Mouse (Mus musculus) C2C12 (cell line): ENCODE measurements at regions not wholly inside any gene's neighbourhood (a gene's known extent, or its start where the extent isn't known, plus 50 kb on each side); places are given as distances from the start of the nearest gene placed in this dataset.

ENCODE experiments used
- H3K27me3 ChIP-seq: one replicate; pipeline ENCODE4 v1.6.1; 2011; ENCODE audit not compliant: control insufficient read depth, insufficient read depth, insufficient read length
- H3K36me3 ChIP-seq: one replicate; pipeline ENCODE4 v1.6.1; 2011; ENCODE audit not compliant: control insufficient read depth, insufficient read depth
- H3K4me3 ChIP-seq: one replicate; pipeline ENCODE4 v1.5.1; 2011; ENCODE audit warnings: mild to moderate bottlenecking, control low read depth; ENCODE audit not compliant: poor library complexity, insufficient read depth, severe bottlenecking
- H3K79me2 ChIP-seq: one replicate; pipeline ENCODE4 v1.6.1; 2011; ENCODE audit not compliant: control insufficient read depth, insufficient read depth
- H3K79me3 ChIP-seq: one replicate; pipeline ENCODE4 v1.6.1; 2011; ENCODE audit warnings: low read depth, control low read depth
- H3ac ChIP-seq: one replicate; pipeline ENCODE3; 2011; ENCODE audit warnings: low read depth; ENCODE audit not compliant: control insufficient read depth, insufficient read length
- CEBPB ChIP-seq: IDR thresholded peaks from one replicate; pipeline ENCODE4 v1.6.1; 2011; ENCODE audit warnings: low read depth, mild to moderate bottlenecking, control low read depth, moderate library complexity
- CTCF ChIP-seq: IDR thresholded peaks from one replicate; pipeline ENCODE4 v1.5.1; 2011; ENCODE audit not compliant: control insufficient read depth, insufficient read depth, insufficient read length
- FOSL1 ChIP-seq: IDR thresholded peaks from one replicate; pipeline ENCODE4 v1.8.0; 2011; ENCODE audit warnings: mild to moderate bottlenecking, low read length; ENCODE audit not compliant: poor library complexity, insufficient read depth, severe bottlenecking
- MAX ChIP-seq: IDR thresholded peaks from one replicate; pipeline ENCODE4 v1.6.1; 2011; ENCODE audit warnings: mild to moderate bottlenecking, control low read depth
- MYOD1 ChIP-seq: IDR thresholded peaks from one replicate; pipeline ENCODE4 v1.6.1; 2011; ENCODE audit warnings: low read depth; ENCODE audit not compliant: control insufficient read depth, insufficient read length
- MYOG ChIP-seq: IDR thresholded peaks from one replicate; pipeline ENCODE4 v1.6.1; 2011; ENCODE audit not compliant: control insufficient read depth, insufficient read length; ENCODE audit errors: extremely low read depth
- USF1 ChIP-seq: IDR thresholded peaks from one replicate; pipeline ENCODE4 v1.6.1; 2011; ENCODE audit warnings: low read depth, mild to moderate bottlenecking, control low read depth, moderate library complexity

DNA sequence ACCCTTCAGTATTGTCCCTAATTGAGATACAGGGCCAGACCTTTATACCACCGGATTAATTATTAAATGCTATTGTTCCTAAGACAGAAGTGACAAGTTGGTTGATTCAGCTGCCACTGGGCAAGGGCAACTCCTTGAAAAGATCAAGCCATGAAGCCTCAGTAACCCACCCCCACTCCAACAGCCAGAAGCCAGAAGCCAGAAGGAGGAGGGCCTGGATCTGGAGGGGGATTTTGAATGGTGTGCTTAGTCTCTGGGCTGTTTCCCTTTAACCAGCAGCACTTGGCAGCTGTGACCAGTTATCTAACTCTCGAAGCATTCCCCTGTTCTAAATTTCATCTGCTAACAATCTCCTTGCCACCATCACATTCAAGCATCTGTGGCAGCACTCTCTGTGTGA is 129.1 kb upstream of the Smarca2 start:
- no peak for TF ChIP-seq MYOG
- no peak for TF ChIP-seq FOSL1
- TF ChIP-seq USF1, result no peak
- TF ChIP-seq CTCF, result no peak
- TF ChIP-seq CEBPB, result no peak
- TF ChIP-seq MAX, result no peak
- TF ChIP-seq MYOD1, result no peak
- no peaks in the 10 kb centered on the region for H3K79me3 ChIP-seq
- H3ac ChIP-seq, result no peak overlapping the region
- H3K79me2 ChIP-seq, result no peaks in the 10 kb centered on the region
- no peak overlapping the region for H3K4me3 ChIP-seq
- H3K27me3 ChIP-seq, result no peaks in the 10 kb centered on the region
- no peaks in the 10 kb centered on the region for H3K36me3 ChIP-seq

DNA sequence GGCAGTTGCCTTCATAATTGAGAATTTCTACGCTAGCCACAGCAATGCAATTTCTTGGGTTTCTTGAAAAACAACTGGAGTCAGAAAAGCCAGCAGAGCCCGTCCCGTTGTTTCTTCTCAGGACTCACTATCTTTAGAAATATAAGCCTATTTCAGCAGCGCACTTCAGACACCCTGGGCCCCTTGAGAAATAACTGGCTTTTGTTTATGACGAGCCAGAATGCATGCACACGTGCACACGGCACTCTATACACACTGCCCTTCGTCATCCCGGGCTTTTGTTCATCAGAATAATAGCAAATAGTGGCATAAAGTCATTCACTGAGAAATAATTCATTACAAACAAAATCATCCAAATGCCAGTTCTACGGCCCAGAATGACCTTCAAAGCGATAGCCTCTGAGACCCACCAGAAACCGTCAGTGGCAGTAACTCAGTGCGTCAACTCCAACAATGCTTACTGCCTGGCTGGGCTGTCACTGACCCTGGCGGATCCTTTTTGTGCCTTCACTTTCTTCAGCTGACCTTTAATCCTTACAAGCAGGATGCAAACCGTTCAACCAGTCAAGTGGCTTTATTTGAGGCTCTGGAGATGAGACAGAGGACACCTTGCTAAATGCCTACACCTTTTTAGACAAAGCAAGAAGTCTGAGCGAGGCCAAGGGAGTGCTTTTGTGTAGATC is 126.7 kb upstream of the Smarca2 start:
- Histone ChIP-seq H3K4me3 (no peak overlapping the region), H3K27me3 (no peaks in the 10 kb centered on the region)

DNA sequence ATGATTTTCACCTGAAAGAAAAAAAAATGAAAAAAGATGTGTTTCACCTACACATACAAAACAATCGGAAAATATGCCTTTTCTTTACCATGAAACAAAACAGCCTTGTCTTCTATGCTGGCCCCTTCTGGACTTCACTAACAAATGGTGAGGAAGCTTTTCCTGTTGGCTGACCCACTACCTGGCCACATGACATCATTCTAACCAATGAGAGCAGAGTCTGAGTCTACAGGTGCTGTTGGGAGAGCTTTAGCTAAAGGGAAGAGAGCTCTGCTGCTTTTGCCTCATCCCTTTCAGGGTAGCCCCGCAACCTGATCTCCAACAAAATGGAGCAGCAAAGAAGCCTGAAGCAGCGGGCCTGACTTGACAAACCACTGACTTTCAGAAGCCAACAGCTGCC is 120.5 kb upstream of the Smarca2 start:
- Histone ChIP-seq H3ac (no peak overlapping the region), H3K27me3 (no peaks in the 10 kb centered on the region), H3K79me2 (no peaks in the 10 kb centered on the region), H3K79me3 (no peaks in the 10 kb centered on the region), H3K4me3 (no peak overlapping the region), H3K36me3 (no peaks in the 10 kb centered on the region)
- no peak for TF ChIP-seq MAX
- no peak for TF ChIP-seq USF1
- no peak for TF ChIP-seq MYOD1
- no peak for TF ChIP-seq CTCF
- TF ChIP-seq MYOG, result no peak
- TF ChIP-seq FOSL1, result no peak
- no peak for TF ChIP-seq CEBPB

More for the DNA sequence above, 126.7 kb upstream of the Smarca2 start:
- Histone ChIP-seq H3K79me2 (no peaks in the 10 kb centered on the region), H3K79me3 (no peaks in the 10 kb centered on the region), H3ac (no peak overlapping the region), H3K36me3 (no peaks in the 10 kb centered on the region)
- no peak for TF ChIP-seq CTCF
- no peak for TF ChIP-seq FOSL1
- no peak for TF ChIP-seq MYOG
- TF ChIP-seq MAX, result no peak
- TF ChIP-seq CEBPB, result no peak
- TF ChIP-seq USF1, result no peak
- TF ChIP-seq MYOD1, result no peak

GRCm38 (mm10) chr19:26492806-26493205 is 112.0 kb upstream of the Smarca2 start:
- no peaks in the 10 kb centered on the region for H3K36me3 ChIP-seq
- H3K79me3 ChIP-seq, result no peaks in the 10 kb centered on the region
- H3ac ChIP-seq, result no peak overlapping the region
- no peaks in the 10 kb centered on the region for H3K27me3 ChIP-seq
- H3K4me3 ChIP-seq, result no peak overlapping the region
- no peaks in the 10 kb centered on the region for H3K79me2 ChIP-seq
- TF ChIP-seq MYOG (no peak), CTCF (no peak), MYOD1 (no peak), MAX (no peak), USF1 (no peak), CEBPB (no peak), FOSL1 (no peak)

GRCm38 (mm10) chr19:26501064-26501463 is 103.8 kb upstream of the Smarca2 start:
- Histone ChIP-seq H3ac (no peak overlapping the region), H3K79me2 (no peaks in the 10 kb centered on the region), H3K4me3 (no peak overlapping the region), H3K36me3 (no peaks in the 10 kb centered on the region), H3K27me3 (no peaks in the 10 kb centered on the region), H3K79me3 (no peaks in the 10 kb centered on the region)
- TF ChIP-seq CEBPB (no peak), CTCF (no peak), USF1 (no peak), MYOG (no peak), MYOD1 (no peak), MAX (no peak), FOSL1 (no peak)

GRCm38 (mm10) chr19:26504027-26504426 is 100.8 kb upstream of the Smarca2 start:
- Histone ChIP-seq H3ac (no peak overlapping the region), H3K4me3 (no peak overlapping the region), H3K79me2 (no peaks in the 10 kb centered on the region), H3K79me3 (no peaks in the 10 kb centered on the region), H3K27me3 (no peaks in the 10 kb centered on the region), H3K36me3 (no peaks in the 10 kb centered on the region)
- TF ChIP-seq MYOG (no peak), FOSL1 (no peak), CTCF (no peak), MAX (no peak), MYOD1 (no peak), CEBPB (no peak), USF1 (no peak)
